Mouse (Mus musculus) lung, postnatal 36 days (tissue): ENCODE data around the gene Cacna1c.

Experiments used
- DNase-seq: peaks from one replicate; pipeline ENCODE4 v3.0.0; 2022; ENCODE audit warnings: mixed read lengths

Cacna1c gene

GRCm38 (mm10) chr6:119137768-119138167 lies 58.5 kb downstream of the Cacna1c start:
- DNase-seq, result peak; percentile 59

GRCm38 (mm10) chr6:119132863-119133262 lies 63.4 kb downstream of the Cacna1c start:
- DNase-seq, result no peak

GRCm38 (mm10) chr6:119132111-119132735 lies 64.0 kb downstream of the Cacna1c start:
- DNase-seq, result no peak

GRCm38 (mm10) chr6:119129664-119130063 lies 66.6 kb downstream of the Cacna1c start:
- peak; percentile 79 for DNase-seq

- DNase-seq, result no peak
Measured at GRCm38 (mm10) chr6:119128521-119128920, 67.7 kb downstream of the Cacna1c start.

GRCm38 (mm10) chr6:119128076-119128475 lies 68.1 kb downstream of the Cacna1c start:
- DNase-seq, result no peak

- no peak for DNase-seq
Measured at GRCm38 (mm10) chr6:119126991-119127390, 69.2 kb downstream of the Cacna1c start.

GRCm38 (mm10) chr6:119118371-119118770 lies 77.8 kb downstream of the Cacna1c start:
- DNase-seq, result no peak

- no peak for DNase-seq
Measured at GRCm38 (mm10) chr6:119116290-119116689, 79.9 kb downstream of the Cacna1c start.

GRCm38 (mm10) chr6:119113362-119113761 lies 82.9 kb downstream of the Cacna1c start:
- no peak for DNase-seq

- no peak for DNase-seq
Measured at GRCm38 (mm10) chr6:119110369-119110768, 85.8 kb downstream of the Cacna1c start.

GRCm38 (mm10) chr6:119108466-119109394 lies 87.5 kb downstream of the Cacna1c start:
- peak; percentile 72 for DNase-seq

GRCm38 (mm10) chr6:119107856-119108465 lies 88.3 kb downstream of the Cacna1c start:
- DNase-seq, result no peak

GRCm38 (mm10) chr6:119107140-119107855 lies 88.9 kb downstream of the Cacna1c start:
- DNase-seq, result peak; percentile 54

- DNase-seq, result no peak
Measured at GRCm38 (mm10) chr6:119106726-119107125, 89.5 kb downstream of the Cacna1c start.

GRCm38 (mm10) chr6:119105651-119106595 lies 90.3 kb downstream of the Cacna1c start:
- no peak for DNase-seq

- peak; percentile 91 for DNase-seq
Measured at GRCm38 (mm10) chr6:119104246-119104645, 92.0 kb downstream of the Cacna1c start.

GRCm38 (mm10) chr6:119102936-119103335 lies 93.3 kb downstream of the Cacna1c start:
- no peak for DNase-seq

- DNase-seq, result peak; percentile 53
Measured at GRCm38 (mm10) chr6:119099333-119099732, 96.9 kb downstream of the Cacna1c start.

GRCm38 (mm10) chr6:119096481-119096880 lies 99.7 kb downstream of the Cacna1c start:
- DNase-seq, result no peak

- DNase-seq, result no peak
Measured at GRCm38 (mm10) chr6:119095081-119095480, 101.1 kb downstream of the Cacna1c start.

GRCm38 (mm10) chr6:119089173-119089572 lies 107.0 kb downstream of the Cacna1c start:
- peak; percentile 80 for DNase-seq
